Mouse (Mus musculus) gonadal fat pad, adult 2 months (tissue): ENCODE results near the gene Scd2. TPM values are rescaled to one million over a fixed set of nuclear protein-coding genes. Genes with fewer than 3 reads are reported as not detected.
"Not testable (repeated sequence)": the region's sequence is repeated elsewhere in the genome, so short reads cannot be mapped to it uniquely, and the experiment has no call there.

Experiments used
- DNase-seq: peaks from one replicate; pipeline ENCODE4 v3.0.0-alpha.2; 2012; ENCODE audit warnings: low read depth
- polyA plus RNA-seq: library from polyadenylated mRNA; depleted of rRNA; stranded (reverse); fragments of >200 nt; gene quantifications from 2 replicates; pipeline ENCODE4 v1.2.3, GENCODE M21; 2012

Gene Scd2
- polyA plus RNA-seq, 1 experiment = 426 TPM

- no peak for DNase-seq
Observed at GRCm38 (mm10) chr19:44273711-44274110, 19.8 kb upstream of the Scd2 start.

GRCm38 (mm10) chr19:44274452-44274851 lies 19.0 kb upstream of the Scd2 start:
- no peak for DNase-seq

DNA sequence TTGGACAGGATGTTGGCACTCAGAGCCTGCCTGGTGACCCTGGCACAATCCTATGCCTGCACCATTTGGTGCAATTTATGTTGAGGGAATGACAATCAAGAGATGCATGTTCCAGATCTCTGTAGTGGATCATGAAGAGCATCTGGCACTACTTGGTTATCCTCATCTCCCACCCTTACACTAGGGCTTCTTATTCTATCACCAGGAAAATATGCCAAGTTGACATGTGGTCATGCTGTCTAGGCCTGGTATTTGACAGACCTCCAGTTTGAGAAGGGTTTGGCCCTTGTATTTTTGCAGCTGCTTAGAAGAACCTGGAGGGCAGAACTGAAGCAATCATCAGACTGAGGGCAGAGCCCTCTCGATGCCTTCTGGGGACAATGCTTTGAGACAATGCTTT lies 18.1 kb upstream of the Scd2 start:
- no peak for DNase-seq

GRCm38 (mm10) chr19:44276861-44277260 lies 16.6 kb upstream of the Scd2 start:
- DNase-seq = no peak

GRCm38 (mm10) chr19:44277931-44278330 lies 15.5 kb upstream of the Scd2 start:
- no peak for DNase-seq

DNA sequence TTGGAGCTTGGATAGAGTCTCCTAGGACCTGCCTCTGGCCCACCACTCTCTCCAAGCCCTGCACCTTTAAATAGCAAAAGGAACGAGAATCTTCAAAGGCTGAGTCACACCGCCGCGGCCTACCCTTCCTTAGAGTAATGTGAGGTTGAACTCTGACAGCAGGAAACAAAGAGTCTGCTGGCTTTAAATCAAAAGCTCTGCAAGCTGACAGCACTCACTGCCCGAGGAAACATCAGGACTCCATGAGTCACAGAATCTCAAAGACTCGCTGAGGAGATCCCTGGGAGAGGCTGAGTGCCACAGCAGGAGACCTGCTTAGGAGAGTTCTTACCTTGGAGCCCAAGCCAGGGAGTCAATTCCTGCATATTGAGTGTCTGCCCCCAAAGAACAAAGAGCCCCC lies 12.7 kb upstream of the Scd2 start:
- DNase-seq = no peak

DNA sequence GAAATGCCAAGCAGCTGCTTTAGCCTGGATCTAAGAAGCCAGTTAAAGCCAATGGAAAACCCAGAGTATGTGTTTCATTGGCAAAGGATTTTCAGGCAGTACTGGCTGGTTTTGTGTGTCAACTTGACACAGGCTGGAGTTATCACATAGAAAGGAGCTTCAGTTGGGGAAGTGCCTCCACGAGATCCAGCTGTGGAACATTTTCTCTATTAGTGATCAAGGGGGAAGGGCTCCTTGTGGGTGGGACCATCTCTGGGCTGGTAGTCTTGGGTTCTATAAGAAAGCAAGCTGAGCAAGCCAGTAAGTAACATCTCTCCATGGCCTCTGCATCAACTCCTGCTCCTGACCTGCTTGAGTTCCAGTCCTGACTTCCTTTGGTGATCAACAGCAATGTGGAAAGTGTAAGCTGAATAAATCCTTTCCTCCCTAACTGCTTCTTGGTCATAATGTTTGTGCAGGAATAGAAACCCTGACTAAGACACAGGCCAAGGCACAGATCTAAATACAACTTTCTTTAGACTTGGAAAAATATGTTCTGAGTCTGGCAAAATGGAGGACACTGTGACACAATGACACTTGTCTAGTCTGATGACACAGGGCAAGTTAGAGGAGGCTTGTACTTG lies 11.5 kb upstream of the Scd2 start:
- not testable (repeated sequence) for DNase-seq

GRCm38 (mm10) chr19:44282534-44283156 lies 10.8 kb upstream of the Scd2 start:
- DNase-seq = no peak

DNA sequence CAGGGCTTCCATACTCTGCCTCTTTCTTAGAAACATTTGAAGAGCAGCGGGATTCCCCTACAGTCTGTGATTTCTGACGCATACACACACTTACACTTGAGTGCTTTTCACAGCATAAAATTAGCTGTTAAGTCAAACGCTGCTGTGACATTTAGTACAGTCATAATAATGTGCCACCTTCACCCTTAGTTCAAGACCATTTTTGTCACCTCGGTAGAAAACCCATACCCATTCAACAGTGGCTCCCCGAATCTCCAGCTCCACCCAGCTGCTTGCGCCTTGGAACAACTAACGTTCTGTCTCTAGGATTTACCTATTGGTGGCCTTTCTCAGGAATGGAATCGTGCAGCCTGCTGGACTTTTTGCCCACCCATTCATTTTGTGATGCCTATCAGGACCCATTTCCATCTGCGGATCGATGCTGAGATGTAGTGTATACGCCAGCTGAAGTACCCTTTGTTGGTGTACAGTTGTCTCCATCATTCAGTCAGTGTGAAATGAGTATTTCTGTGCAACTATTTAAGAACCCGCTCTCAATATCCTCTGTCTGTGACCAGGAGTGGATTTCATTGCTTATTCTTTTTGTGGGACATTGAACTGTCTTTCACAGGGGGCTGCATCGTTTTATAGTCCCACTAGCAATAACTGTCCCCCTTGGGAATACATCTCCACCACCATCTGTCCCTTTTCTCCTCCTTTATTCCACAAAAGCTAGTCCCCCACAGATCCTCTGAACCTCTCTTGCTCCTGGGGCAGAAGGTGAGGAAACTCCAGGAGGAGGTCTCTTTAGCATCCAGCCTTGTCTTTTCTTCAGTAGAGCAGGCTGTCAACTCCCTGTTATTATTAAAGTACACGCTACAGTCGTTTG lies 10.1 kb upstream of the Scd2 start:
- no peak for DNase-seq

DNA sequence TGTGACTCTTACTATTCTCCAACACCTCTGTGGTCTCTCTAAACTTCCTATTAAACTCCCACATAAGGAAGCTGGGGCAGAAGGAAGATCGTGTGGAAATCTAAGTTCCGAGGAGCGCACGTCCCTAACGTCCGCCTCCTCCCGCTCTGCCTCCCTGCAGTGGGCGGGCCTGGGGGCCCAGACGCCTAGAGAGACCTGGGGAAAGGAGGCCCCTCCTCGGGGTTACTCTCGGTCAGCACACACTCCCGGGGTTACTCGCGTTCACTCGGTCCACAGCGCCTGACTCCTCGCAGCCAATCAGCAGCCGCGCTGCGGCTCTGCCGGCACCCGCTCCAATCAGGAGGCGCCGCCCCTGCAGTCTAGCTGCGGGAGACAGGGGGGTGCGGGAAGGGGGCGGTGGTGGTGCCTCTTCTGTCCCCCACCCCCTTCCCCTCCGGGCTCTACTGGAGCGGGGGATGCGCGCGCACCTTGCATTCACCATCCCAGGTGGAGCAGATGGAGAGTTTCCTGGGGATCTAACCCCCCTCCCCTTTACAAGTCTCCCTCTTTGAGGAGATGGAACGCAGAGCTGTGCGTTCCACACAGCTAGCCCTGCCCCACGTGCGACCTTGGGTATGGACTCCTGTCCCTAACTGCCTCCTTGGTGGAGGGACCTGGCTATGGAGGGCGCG lies 9.3 kb upstream of the Scd2 start:
- no peak for DNase-seq

DNA sequence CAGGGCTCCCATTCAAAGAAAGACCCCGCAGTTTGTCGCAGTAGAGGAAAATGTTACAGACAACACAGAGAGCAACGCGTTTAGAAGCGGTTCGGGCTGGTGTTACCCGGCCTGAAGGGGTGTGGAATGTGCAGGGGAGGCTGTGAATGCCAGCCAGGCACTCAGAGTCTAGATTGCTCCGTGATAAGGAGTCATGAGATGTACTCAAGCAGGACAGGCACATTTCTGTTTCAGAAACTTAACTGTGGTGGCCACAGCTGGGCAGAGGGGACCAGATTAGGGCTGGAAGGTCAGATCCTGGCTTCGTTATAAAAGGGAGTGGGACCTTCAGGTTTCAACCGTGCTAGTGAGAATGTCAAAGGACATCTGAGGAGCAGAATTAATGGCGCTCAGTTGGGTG lies 8.8 kb upstream of the Scd2 start:
- DNase-seq = no peak

- no peak for DNase-seq
Observed at GRCm38 (mm10) chr19:44285554-44285953, 7.9 kb upstream of the Scd2 start.

GRCm38 (mm10) chr19:44286109-44286508 lies 7.4 kb upstream of the Scd2 start:
- no peak for DNase-seq

DNA sequence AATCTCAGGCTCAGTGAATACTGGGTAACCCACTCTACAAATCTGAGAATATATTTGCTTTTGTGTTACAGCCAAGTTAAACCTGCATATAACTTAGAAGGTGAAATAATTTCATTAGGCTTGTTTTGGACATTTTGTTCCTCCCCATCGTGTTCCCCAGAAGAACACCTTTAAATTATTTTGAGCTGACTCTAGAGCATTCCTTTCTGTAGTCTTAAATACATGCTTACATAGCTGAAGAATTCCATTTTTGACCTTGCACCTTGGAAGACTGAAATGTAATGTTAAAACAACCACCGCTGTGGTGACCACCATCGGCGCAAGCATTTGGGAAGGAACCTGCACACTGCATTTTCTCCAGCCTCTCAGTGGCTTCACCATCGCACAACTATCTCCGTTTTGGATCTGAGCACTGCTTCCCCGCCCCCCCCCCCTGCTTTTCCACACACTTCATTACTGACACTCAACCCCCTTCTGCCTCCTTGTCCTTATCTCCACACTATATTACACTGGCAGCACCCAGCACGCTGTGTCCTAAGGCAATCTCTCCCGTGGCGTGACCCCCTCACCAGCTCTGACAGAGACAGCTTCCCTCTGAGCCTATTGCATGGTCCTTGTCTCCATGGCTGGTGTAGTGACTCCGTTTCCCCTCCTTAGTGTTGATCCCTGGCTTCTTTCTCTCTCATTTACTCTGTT lies 5.9 kb upstream of the Scd2 start:
- no peak for DNase-seq

GRCm38 (mm10) chr19:44292083-44292482 lies 1.4 kb upstream of the Scd2 start:
- DNase-seq = no peak

DNA sequence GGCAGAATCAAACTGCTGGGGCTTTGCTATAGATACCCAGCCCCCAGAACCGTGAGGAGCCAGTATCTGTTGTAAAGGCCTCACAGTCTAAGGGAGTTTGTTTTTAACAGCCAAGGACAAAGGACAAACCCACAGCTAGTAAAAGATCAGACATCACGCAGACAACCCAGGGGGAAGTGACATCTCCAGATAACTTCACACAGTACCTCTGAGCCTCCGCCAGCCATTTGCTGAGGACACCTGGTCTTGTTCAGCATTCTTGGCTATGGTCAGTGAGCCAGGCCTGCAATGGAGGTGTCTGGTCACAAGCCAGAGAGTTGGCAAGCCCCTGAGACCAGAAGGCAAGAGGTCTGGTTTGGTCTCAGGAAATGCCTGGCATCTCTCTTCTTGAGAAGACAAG lies 991 bp upstream of the Scd2 start:
- DNase-seq = no peak

GRCm38 (mm10) chr19:44293769-44294551 lies 486 bp downstream of the Scd2 start:
- no peak for DNase-seq

DNA sequence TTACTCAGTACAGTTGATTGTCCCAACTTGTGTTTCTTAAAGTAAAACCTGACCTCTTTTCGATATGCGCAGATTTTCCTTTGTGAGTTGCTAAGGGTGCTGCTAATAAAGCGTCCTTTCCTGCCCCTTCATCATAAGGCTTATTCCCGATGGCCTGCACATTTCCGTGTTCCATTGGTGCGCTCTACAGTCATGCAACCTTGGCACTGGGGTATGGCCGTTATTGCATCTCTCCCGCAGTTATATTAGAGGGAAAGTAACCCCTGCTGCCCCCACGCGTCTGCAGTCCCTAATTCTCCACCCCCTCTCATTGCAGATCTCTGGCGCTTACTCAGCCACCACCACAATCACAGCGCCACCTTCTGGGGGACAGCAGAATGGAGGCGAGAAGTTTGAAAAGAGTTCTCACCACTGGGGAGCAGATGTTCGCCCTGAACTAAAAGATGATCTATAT lies 1.1 kb downstream of the Scd2 start:
- DNase-seq = no peak

DNA sequence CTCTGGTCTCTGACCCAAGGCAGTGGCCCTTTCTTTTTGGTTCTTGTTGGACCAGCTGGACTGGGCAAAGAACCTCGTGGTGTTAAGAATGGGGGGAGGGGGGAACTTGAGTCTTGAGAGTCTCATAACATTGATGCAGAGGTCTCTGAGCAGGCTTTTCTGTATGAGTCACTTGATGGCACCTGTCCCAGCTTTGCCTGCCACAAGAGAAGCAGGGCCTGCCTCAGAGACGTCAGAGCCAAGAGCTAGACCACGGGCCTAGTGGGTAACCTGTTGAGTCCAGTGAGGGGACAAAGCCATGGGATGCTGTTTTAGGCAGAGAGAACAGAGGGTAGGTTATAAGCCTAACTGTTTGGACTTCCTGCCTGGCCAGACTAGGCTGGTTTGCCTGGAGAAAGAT lies 1.8 kb downstream of the Scd2 start:
- no peak for DNase-seq

DNA sequence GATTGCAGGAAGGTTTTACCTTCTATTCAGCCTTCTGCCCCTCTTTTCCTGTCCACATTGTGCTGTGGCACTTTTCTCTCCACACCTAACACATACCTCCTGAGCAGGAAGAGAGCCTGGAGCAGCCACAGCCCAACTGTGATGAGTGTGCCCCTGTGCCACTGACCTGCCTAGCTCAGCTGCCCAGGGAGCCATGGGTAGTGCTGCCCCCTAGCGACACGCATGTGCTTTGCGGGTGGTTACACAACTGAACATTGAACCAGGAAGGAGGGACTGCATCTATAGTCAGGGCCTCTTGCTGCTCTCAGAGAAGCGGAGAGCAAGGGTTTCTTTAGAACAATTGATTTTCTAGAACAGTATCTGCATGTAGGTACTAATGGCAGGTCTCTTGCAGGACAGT lies 2.3 kb downstream of the Scd2 start:
- no peak for DNase-seq

GRCm38 (mm10) chr19:44296186-44296585 lies 2.7 kb downstream of the Scd2 start:
- no peak for DNase-seq
